Mouse (Mus musculus): Measurements from ENCODE around the gene March7. TPM values are rescaled to one million over a fixed set of nuclear protein-coding genes. Genes with fewer than 3 reads are reported as not detected.

The March7 gene
- total RNA-seq (2014; fragmentation: Nextera tagmentation) (172 and 186 TPM in 2 replicates), total RNA-seq (2017) (126 and 140 TPM in 2 replicates), polyA plus RNA-seq (2012) (3.6 and 5.6 TPM in 2 replicates)

GRCm38 (mm10) chr2:60209703-60210651, at the start of gene March7, which contains the start of gene Baz2b:
TSS of gene March7 (plus strand) at chr2:60209887.
TSS of gene Baz2b (minus strand) at chr2:60209839.
- 0 out of 2 replicates have a peak, but pooled peaks cover 3% of the 10 kb centered on the region for H3K9me3 ChIP-seq (replicated peaks)
- peaks cover 56% of the 10 kb centered on the region for H3K36me3 ChIP-seq (replicated peaks)
- DNase-seq (ENCODE audit: low spot score) (peak; percentile 92), ATAC-seq (ENCODE audit: extremely low read depth, insufficient number of reproducible peaks, low FRiP score, poor library complexity, severe bottlenecking) (peak; percentile 36; the same call in 1 of the 2 replicates)
- H3K27me3 ChIP-seq (ENCODE audit: insufficient read depth, low read length) = no peaks in the 10 kb centered on the region
- H3K4me3 ChIP-seq (ENCODE audit: low read depth, low read length) = peak within 1 kb of the TSS; percentile 84
- H3K4me1 ChIP-seq (ENCODE audit: insufficient read depth, low read depth, low read length) = peaks cover 44% of the 10 kb centered on the region
- TF ChIP-seq GATA2 (IDR thresholded peaks at IDR 0.05; ENCODE audit: borderline replicate concordance, low read depth, low read length) (no peak), POLR2AphosphoS5 (IDR thresholded peaks at IDR 0.05; ENCODE audit: insufficient replicate concordance, low read depth, low read length) (no peak), CTCF (IDR thresholded peaks at IDR 0.05; ENCODE audit: low read depth, low read length) (no peak), GATA1 (IDR thresholded peaks at IDR 0.05; ENCODE audit: borderline replicate concordance, low read length) (no peak), TAL1 (conservative IDR thresholded peaks at IDR 0.05; ENCODE audit: low read depth, low read length) (no peak)

- ATAC-seq (ENCODE audit: extremely low read depth, insufficient number of reproducible peaks, low FRiP score, poor library complexity, severe bottlenecking) (peak; percentile 100), DNase-seq (ENCODE audit: low spot score) (peak; percentile 28)
- Histone ChIP-seq H3K9me3 (replicated peaks) (no peaks in the 10 kb centered on the region), H3K27me3 (ENCODE audit: insufficient read depth, low read length) (no peaks in the 10 kb centered on the region; the same call in 1 of the 2 replicates), H3K36me3 (replicated peaks) (no peaks in the 10 kb centered on the region), H3K4me3 (ENCODE audit: low read depth, low read length) (no peak overlapping the region; the same call in 1 of the 2 replicates), H3K4me1 (ENCODE audit: insufficient read depth, low read depth, low read length) (peaks cover 17% of the 10 kb centered on the region)
- TF ChIP-seq TAL1 (conservative IDR thresholded peaks at IDR 0.05; ENCODE audit: low read depth, low read length) = peak; percentile 95
- no peak for TF ChIP-seq GATA1 (IDR thresholded peaks at IDR 0.05; ENCODE audit: borderline replicate concordance, low read length)
Observed at GRCm38 (mm10) chr2:60163744-60164143, 45.9 kb upstream of the March7 start.

DNA sequence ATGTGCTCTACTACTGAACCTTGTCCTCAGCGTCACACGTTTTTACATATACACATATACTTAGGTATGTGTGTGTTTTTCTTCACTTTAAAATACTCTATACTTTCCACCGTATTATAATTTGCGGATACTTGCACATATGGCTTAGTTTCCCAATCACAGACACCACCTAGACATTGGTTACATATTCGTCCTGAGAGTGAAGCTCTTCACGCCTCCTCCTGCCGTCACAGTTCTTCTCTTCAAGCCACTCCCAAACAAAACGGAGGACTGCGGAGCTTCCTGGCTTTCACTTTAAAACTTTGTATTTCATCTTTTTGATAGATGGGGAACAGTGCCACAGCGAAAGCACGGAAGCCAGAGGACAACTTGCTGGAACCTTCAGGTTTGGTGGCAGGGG, 44.0 kb upstream of the March7 start:
- Histone ChIP-seq H3K4me1 (ENCODE audit: insufficient read depth, low read depth, low read length) (peaks cover 17% of the 10 kb centered on the region), H3K4me3 (ENCODE audit: low read depth, low read length) (no peak overlapping the region), H3K9me3 (replicated peaks) (peaks cover 3% of the 10 kb centered on the region; the same call in 1 of the 2 replicates), H3K27me3 (ENCODE audit: insufficient read depth, low read length) (no peaks in the 10 kb centered on the region), H3K36me3 (replicated peaks) (no peaks in the 10 kb centered on the region)
- no peak for DNase-seq (ENCODE audit: low spot score)
- TF ChIP-seq GATA2 (IDR thresholded peaks at IDR 0.05; ENCODE audit: borderline replicate concordance, low read depth, low read length) = no peak
- TF ChIP-seq TAL1 (conservative IDR thresholded peaks at IDR 0.05; ENCODE audit: low read depth, low read length) = no peak
- ATAC-seq (ENCODE audit: extremely low read depth, insufficient number of reproducible peaks, low FRiP score, poor library complexity, severe bottlenecking) = no peak

GRCm38 (mm10) chr2:60166878-60167277, 42.8 kb upstream of the March7 start:
- H3K4me3 ChIP-seq (ENCODE audit: low read depth, low read length) = no peak overlapping the region
- peaks cover 19% of the 10 kb centered on the region for H3K4me1 ChIP-seq (ENCODE audit: insufficient read depth, low read depth, low read length)
- ATAC-seq (ENCODE audit: extremely low read depth, insufficient number of reproducible peaks, low FRiP score, poor library complexity, severe bottlenecking) (no peak), DNase-seq (ENCODE audit: low spot score) (no peak)
- H3K27me3 ChIP-seq (ENCODE audit: insufficient read depth, low read length) = no peaks in the 10 kb centered on the region
- peaks cover 3% of the 10 kb centered on the region; the same call in 1 of the 2 replicates for H3K9me3 ChIP-seq (replicated peaks)
- no peak for TF ChIP-seq GATA1 (IDR thresholded peaks at IDR 0.05; ENCODE audit: borderline replicate concordance, low read length)
- H3K36me3 ChIP-seq (replicated peaks) = no peaks in the 10 kb centered on the region

- no peak for ATAC-seq (ENCODE audit: extremely low read depth, insufficient number of reproducible peaks, low FRiP score, poor library complexity, severe bottlenecking)
- DNase-seq (ENCODE audit: low spot score) = no peak
- Histone ChIP-seq H3K4me1 (ENCODE audit: insufficient read depth, low read depth, low read length) (peaks cover 20% of the 10 kb centered on the region), H3K36me3 (replicated peaks) (no peaks in the 10 kb centered on the region), H3K27me3 (ENCODE audit: insufficient read depth, low read length) (no peaks in the 10 kb centered on the region), H3K4me3 (ENCODE audit: low read depth, low read length) (no peak overlapping the region), H3K9me3 (replicated peaks) (peaks cover 3% of the 10 kb centered on the region; the same call in 1 of the 2 replicates)
- TF ChIP-seq GATA2 (IDR thresholded peaks at IDR 0.05; ENCODE audit: borderline replicate concordance, low read depth, low read length) (no peak), POLR2AphosphoS5 (IDR thresholded peaks at IDR 0.05; ENCODE audit: insufficient replicate concordance, low read depth, low read length) (no peak), GATA1 (IDR thresholded peaks at IDR 0.05; ENCODE audit: borderline replicate concordance, low read length) (no peak), CTCF (IDR thresholded peaks at IDR 0.05; ENCODE audit: low read depth, low read length) (no peak), TAL1 (conservative IDR thresholded peaks at IDR 0.05; ENCODE audit: low read depth, low read length) (no peak)
Observed at GRCm38 (mm10) chr2:60171786-60172530, 37.7 kb upstream of the March7 start.

DNA sequence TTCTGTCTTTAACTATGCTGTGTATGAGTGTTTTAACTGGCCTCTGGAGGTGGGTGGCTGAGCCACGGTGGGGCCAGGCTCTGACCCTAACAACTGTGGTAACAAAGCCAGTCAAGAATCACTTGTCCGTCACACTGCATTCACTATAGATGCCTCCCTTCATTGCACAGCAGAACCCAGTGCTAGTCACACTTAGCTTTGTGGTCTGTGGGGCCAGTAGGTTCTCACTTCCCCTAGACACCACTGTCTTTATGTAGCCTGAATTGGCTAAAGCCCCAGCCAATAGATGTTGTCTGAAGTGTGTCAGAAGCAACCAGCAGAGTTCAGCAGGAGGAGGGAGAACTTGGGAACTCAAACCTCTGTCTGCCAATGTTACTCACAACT, 37.2 kb upstream of the March7 start:
- 0 out of 2 replicates have a peak, but pooled peaks have one; percentile 28 for ATAC-seq (ENCODE audit: extremely low read depth, insufficient number of reproducible peaks, low FRiP score, poor library complexity, severe bottlenecking)
- TF ChIP-seq POLR2AphosphoS5 (IDR thresholded peaks at IDR 0.05; ENCODE audit: insufficient replicate concordance, low read depth, low read length) (no peak), GATA2 (IDR thresholded peaks at IDR 0.05; ENCODE audit: borderline replicate concordance, low read depth, low read length) (no peak), GATA1 (IDR thresholded peaks at IDR 0.05; ENCODE audit: borderline replicate concordance, low read length) (no peak), TAL1 (conservative IDR thresholded peaks at IDR 0.05; ENCODE audit: low read depth, low read length) (no peak), CTCF (IDR thresholded peaks at IDR 0.05; ENCODE audit: low read depth, low read length) (no peak)
- DNase-seq (ENCODE audit: low spot score) = no peak

More for the DNA sequence above, 37.2 kb upstream of the March7 start:
- Histone ChIP-seq H3K4me3 (ENCODE audit: low read depth, low read length) (no peak overlapping the region), H3K36me3 (replicated peaks) (no peaks in the 10 kb centered on the region), H3K4me1 (ENCODE audit: insufficient read depth, low read depth, low read length) (peaks cover 20% of the 10 kb centered on the region), H3K27me3 (ENCODE audit: insufficient read depth, low read length) (no peaks in the 10 kb centered on the region), H3K9me3 (replicated peaks) (peaks cover 3% of the 10 kb centered on the region; the same call in 1 of the 2 replicates)

Measured in G1E (cell line).